Mouse (Mus musculus) kidney, embryonic 16.5 days (tissue): Measurements from ENCODE around the gene Gm20388. TPM values are rescaled to one million over a fixed set of nuclear protein-coding genes. Genes with fewer than 3 reads are reported as not detected.
A peak's percentile ranks its signal among the peaks of the same experiment; 100 is the strongest.

Experiments used
- ATAC-seq: fragments of 200-750 bp; cut with Nextera tagmentation; 2 replicates; pipeline ENCODE4 v1.8.0; 2017; ENCODE audit warnings: moderate TSS enrichment; ENCODE audit not compliant: low FRiP score, low TSS enrichment
- H3K27ac ChIP-seq: fragments of 300-500 bp; sonication (generic); 2 replicates; pipeline ENCODE4 v1.5.1; 2014; ENCODE audit warnings: low read length
- H3K27me3 ChIP-seq: fragments of 300-500 bp; sonication (generic); 2 replicates; pipeline ENCODE4 v1.6.1; 2014; ENCODE audit warnings: low read length, control low read depth, mixed read lengths; ENCODE audit not compliant: insufficient read depth
- H3K36me3 ChIP-seq: fragments of 300-500 bp; sonication (generic); 2 replicates; pipeline ENCODE4 v1.6.1; 2014; ENCODE audit warnings: low read length, control low read depth, mixed read lengths; ENCODE audit not compliant: insufficient read depth
- H3K4me1 ChIP-seq: fragments of 300-500 bp; sonication (generic); 2 replicates; pipeline ENCODE4 v1.6.1; 2014; ENCODE audit warnings: low read length, control low read depth, mixed read lengths; ENCODE audit not compliant: insufficient read depth
- H3K4me2 ChIP-seq: fragments of 300-500 bp; sonication (generic); replicated peaks from 2 replicates; pipeline ENCODE4 v1.6.1; 2014; ENCODE audit warnings: low read depth, low read length
- H3K4me3 ChIP-seq: fragments of 300-500 bp; sonication (generic); 2 replicates; pipeline ENCODE4 v1.5.1; 2014; ENCODE audit warnings: mild to moderate bottlenecking, low read length
- H3K9ac ChIP-seq: fragments of 300-500 bp; sonication (generic); replicated peaks from 2 replicates; pipeline ENCODE4 v1.6.1; 2014; ENCODE audit warnings: low read length
- H3K9me3 ChIP-seq: fragments of 300-500 bp; sonication (generic); 2 replicates; pipeline ENCODE4 v1.6.1; 2016; ENCODE audit warnings: low read length, control low read depth
- whole genome bisulfite sequencing: fragments of 180-500 bp; shearing (Covaris S2); extraction: QIAGEN DNeasy Blood & Tissue Kit; methylation state at CpG from one replicate; pipeline ENCODE4 v1.1.7; 2014; 5-methylcytosine and 5-hydroxymethylcytosine counted together
- polyA plus RNA-seq: library from polyadenylated mRNA; unstranded; fragments of >200 nt; fragmentation: Nextera tagmentation; extraction: Ambion mirVana; gene quantifications from 2 replicates; pipeline ENCODE4 v1.2.1, GENCODE M21; 2015

Gene Gm20388
- polyA plus RNA-seq, 1 experiment from 2014 or later, result 7.7 TPM

DNA sequence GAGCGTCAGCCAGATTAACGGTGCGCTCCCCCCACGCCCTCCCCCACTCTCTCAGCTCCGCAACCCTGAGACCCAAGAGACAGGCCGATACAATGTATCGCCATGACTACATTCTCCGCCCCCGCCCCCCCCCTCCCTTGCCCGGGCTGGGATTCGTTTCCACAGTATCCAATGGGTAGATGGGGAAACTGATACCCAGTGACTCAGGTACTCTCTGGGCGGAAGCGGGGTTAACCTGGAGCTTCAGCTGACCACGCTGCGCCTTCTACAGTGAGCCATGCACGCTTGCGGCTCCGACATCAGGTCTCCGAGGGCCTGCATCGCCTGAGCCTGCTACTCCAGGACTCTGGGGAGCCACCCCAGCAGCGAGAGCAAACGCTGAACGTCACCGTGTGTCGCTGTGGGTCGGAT, 2954.1 kb downstream of the Gm20388 start:
- peaks cover 21% of the 10 kb centered on the region; the same call in 1 of the 2 replicates for H3K9me3 ChIP-seq
- no peak overlapping the region for H3K27ac ChIP-seq
- peak overlapping the region; percentile 45 for H3K4me2 ChIP-seq
- ATAC-seq, result no peak
- peak overlapping the region; percentile 24 for H3K4me3 ChIP-seq
- no peaks in the 10 kb centered on the region for H3K36me3 ChIP-seq
- 0 out of 2 replicates have a peak, but pooled peaks cover 4% of the 10 kb centered on the region for H3K4me1 ChIP-seq
- 44% methylated on average over 26 of the region's 26 CpGs for WGBS
- H3K27me3 ChIP-seq, result no peaks in the 10 kb centered on the region
- peak overlapping the region; percentile 29; the same call in 1 of the 2 replicates for H3K9ac ChIP-seq

DNA sequence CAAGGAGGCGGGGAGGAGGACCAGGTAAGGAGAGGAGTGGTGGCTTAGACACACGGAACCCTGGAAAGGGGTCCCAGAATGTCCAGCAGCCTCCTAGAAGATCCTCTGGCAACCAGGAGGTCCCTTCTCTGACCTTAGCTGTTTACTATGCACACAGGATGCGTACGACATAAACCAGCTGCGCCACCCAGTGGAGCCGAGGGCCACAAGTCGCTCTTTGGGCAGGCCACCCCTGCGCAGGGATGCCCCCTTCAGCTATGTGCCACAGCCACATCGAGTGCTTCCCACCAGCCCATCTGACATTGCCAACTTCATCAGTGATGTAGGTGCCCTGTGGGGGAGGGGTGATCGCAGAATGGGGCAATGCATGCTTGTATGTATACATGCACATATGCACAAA, 2954.8 kb downstream of the Gm20388 start:
- Histone ChIP-seq H3K36me3 (no peaks in the 10 kb centered on the region), H3K27me3 (no peaks in the 10 kb centered on the region), H3K4me2 (peak overlapping the region; percentile 45), H3K4me1 (0 out of 2 replicates have a peak, but pooled peaks cover 4% of the 10 kb centered on the region), H3K9ac (no peak overlapping the region), H3K9me3 (peaks cover 21% of the 10 kb centered on the region; the same call in 1 of the 2 replicates), H3K27ac (no peak overlapping the region), H3K4me3 (peak overlapping the region; percentile 24; the same call in 1 of the 2 replicates)
- WGBS, result 66% methylated on average over 10 of the region's 10 CpGs
- no peak for ATAC-seq

- H3K4me2 ChIP-seq, result no peak overlapping the region
- H3K36me3 ChIP-seq, result no peaks in the 10 kb centered on the region
- peaks cover 21% of the 10 kb centered on the region; the same call in 1 of the 2 replicates for H3K9me3 ChIP-seq
- 0 out of 2 replicates have a peak, but pooled peaks cover 6% of the 10 kb centered on the region for H3K4me1 ChIP-seq
- no peak for ATAC-seq
- no peak overlapping the region for H3K4me3 ChIP-seq
- no peak overlapping the region for H3K27ac ChIP-seq
- H3K9ac ChIP-seq, result no peak overlapping the region
- 85% methylated on average over 8 of the region's 8 CpGs for WGBS
- no peaks in the 10 kb centered on the region for H3K27me3 ChIP-seq
Observed at GRCm38 (mm10) chr8:122866231-122866630, 2955.6 kb downstream of the Gm20388 start.

DNA sequence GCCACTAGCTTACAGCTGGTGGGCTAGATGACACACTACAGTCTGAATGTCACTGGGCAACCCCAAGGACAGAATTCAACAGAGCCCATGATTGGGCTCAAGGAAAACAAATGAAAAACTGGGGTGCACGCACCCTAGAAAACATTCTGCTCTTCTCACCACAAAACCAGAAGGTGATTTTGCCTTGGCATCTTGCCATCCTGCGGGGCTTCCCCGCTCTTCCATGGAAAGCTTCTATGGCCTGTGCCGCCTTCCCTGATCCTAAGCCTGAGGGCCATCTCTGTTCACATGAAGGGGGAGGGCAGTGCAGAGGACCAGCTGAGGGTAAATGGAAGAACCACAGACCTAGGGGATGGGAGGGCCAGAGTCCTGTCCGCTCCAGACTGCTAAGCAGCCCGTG, 2957.3 kb downstream of the Gm20388 start:
- Histone ChIP-seq H3K9me3 (peaks cover 21% of the 10 kb centered on the region; the same call in 1 of the 2 replicates), H3K4me2 (no peak overlapping the region), H3K4me1 (0 out of 2 replicates have a peak, but pooled peaks cover 6% of the 10 kb centered on the region), H3K4me3 (no peak overlapping the region), H3K9ac (no peak overlapping the region), H3K27me3 (no peaks in the 10 kb centered on the region), H3K36me3 (no peaks in the 10 kb centered on the region), H3K27ac (no peak overlapping the region)
- WGBS, result 86% methylated on average over 6 of the region's 6 CpGs
- ATAC-seq, result no peak

GRCm38 (mm10) chr8:122870377-122870863, 2959.8 kb downstream of the Gm20388 start:
- H3K9ac ChIP-seq, result 0 out of 2 replicates have a peak overlapping the region, but pooled peaks have one; percentile 30

DNA sequence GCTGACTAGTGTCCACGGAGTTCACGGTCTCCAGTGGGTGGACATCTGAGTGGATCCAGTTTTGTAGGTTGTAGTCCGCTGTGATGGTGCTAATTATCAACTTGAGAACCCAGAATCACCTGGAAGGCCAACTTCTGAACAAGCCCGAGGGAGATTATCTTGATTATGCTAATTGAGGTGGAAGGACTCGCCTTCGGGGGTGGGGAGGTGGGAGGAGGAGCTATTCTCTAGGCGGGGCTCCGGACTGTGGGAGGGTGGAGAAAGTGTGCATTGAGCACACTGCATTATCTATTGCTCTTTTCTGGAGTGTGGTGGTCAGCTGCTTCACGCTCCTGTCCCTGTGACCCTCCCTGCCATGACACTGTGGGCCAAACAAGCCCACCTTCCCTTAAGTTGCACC, 2961.0 kb downstream of the Gm20388 start:
- Histone ChIP-seq H3K4me1 (0 out of 2 replicates have a peak, but pooled peaks cover 2% of the 10 kb centered on the region), H3K27ac (no peak overlapping the region), H3K4me3 (no peak overlapping the region), H3K4me2 (no peak overlapping the region), H3K9ac (no peak overlapping the region), H3K9me3 (no peaks in the 10 kb centered on the region), H3K36me3 (no peaks in the 10 kb centered on the region), H3K27me3 (no peaks in the 10 kb centered on the region)
- WGBS, result 77% methylated on average over 9 of the region's 9 CpGs
- no peak for ATAC-seq

More at GRCm38 (mm10) chr8:122870377-122870863, 2959.8 kb downstream of the Gm20388 start:
- Histone ChIP-seq H3K36me3 (no peaks in the 10 kb centered on the region), H3K4me2 (peak overlapping the region; percentile 43), H3K27ac (no peak overlapping the region), H3K4me3 (peak overlapping the region; percentile 4; the same call in 1 of the 2 replicates), H3K4me1 (0 out of 2 replicates have a peak, but pooled peaks cover 2% of the 10 kb centered on the region), H3K9me3 (peaks cover 8% of the 10 kb centered on the region; the same call in 1 of the 2 replicates), H3K27me3 (no peaks in the 10 kb centered on the region)
- 19% methylated on average over 31 of the region's 31 CpGs for WGBS
- ATAC-seq, result 0 out of 2 replicates have a peak, but pooled peaks have one; percentile 52

DNA sequence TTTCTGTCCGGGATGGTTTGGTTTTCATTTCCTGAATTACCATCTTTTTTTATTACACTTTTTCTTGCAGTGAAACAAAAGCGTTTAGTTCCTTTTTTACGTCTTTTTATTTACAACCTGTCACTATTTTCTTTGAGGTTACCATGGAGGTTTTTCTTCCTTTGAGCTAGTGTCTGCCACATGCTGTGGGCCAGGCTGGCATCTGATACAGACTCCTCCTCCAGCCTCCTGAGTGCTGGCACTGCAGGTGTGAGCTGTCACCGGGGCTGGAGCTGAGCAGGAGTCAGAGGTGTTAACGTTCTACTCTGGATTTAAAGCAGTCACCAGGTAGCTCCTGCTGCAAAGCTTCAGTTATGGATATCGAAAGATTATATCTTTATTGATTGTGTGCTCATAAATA, 2962.5 kb downstream of the Gm20388 start:
- Histone ChIP-seq H3K4me1 (0 out of 2 replicates have a peak, but pooled peaks cover 2% of the 10 kb centered on the region), H3K36me3 (no peaks in the 10 kb centered on the region), H3K4me3 (no peak overlapping the region), H3K4me2 (no peak overlapping the region), H3K27me3 (no peaks in the 10 kb centered on the region), H3K27ac (no peak overlapping the region), H3K9me3 (no peaks in the 10 kb centered on the region), H3K9ac (no peak overlapping the region)
- WGBS, result 27% methylated on average over 6 of the region's 6 CpGs
- no peak for ATAC-seq

GRCm38 (mm10) chr8:122875186-122875585, 2964.5 kb downstream of the Gm20388 start:
- Histone ChIP-seq H3K9me3 (no peaks in the 10 kb centered on the region), H3K4me2 (no peak overlapping the region)
- WGBS, result 55% methylated on average over 5 of the region's 5 CpGs

DNA sequence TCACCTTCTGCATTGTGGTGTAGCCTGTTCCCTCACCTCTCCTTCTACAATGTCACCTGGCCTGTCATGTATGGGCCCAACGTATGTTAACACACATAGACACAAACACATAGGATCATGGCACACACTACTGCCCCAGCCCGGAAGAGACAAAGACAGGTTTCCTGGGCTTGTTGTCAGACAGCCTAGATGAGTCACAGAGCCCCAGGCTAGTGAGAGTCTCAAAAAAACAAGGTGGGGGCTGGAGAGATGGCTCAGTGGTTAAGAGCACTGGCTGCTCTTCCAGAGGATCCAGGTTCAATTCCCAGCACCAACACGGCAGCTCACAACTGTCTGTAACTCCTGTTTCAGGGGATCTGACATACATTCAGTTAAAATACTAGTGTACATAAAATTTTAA, 2967.6 kb downstream of the Gm20388 start:
- no peak for ATAC-seq
- Histone ChIP-seq H3K4me3 (no peak overlapping the region), H3K4me1 (no peaks in the 10 kb centered on the region), H3K9me3 (no peaks in the 10 kb centered on the region), H3K27me3 (no peaks in the 10 kb centered on the region), H3K27ac (no peak overlapping the region), H3K9ac (no peak overlapping the region), H3K36me3 (peaks cover 12% of the 10 kb centered on the region), H3K4me2 (no peak overlapping the region)
- WGBS, result 83% methylated on average over 3 of the region's 3 CpGs

More at GRCm38 (mm10) chr8:122875186-122875585, 2964.5 kb downstream of the Gm20388 start:
- H3K4me1 ChIP-seq, result 0 out of 2 replicates have a peak, but pooled peaks cover 2% of the 10 kb centered on the region
- H3K27me3 ChIP-seq, result no peaks in the 10 kb centered on the region
- no peak overlapping the region for H3K27ac ChIP-seq
- ATAC-seq, result no peak
- H3K36me3 ChIP-seq, result no peaks in the 10 kb centered on the region
- no peak overlapping the region for H3K9ac ChIP-seq
- no peak overlapping the region for H3K4me3 ChIP-seq

- no peak for ATAC-seq
- H3K9ac ChIP-seq, result no peak overlapping the region
- H3K27ac ChIP-seq, result no peak overlapping the region
- no peaks in the 10 kb centered on the region for H3K27me3 ChIP-seq
- H3K9me3 ChIP-seq, result no peaks in the 10 kb centered on the region
- H3K4me1 ChIP-seq, result no peaks in the 10 kb centered on the region
- peaks cover 31% of the 10 kb centered on the region for H3K36me3 ChIP-seq
- H3K4me3 ChIP-seq, result no peak overlapping the region
- 53% methylated on average over 3 of the region's 3 CpGs for WGBS
- H3K4me2 ChIP-seq, result no peak overlapping the region
Observed at GRCm38 (mm10) chr8:122880302-122880701, 2969.7 kb downstream of the Gm20388 start.
